Mouse (Mus musculus) Muller cell, postnatal 12 days (primary cell): Measurements from ENCODE around the gene Upb1.
"Not testable (repeated sequence)": the region's sequence is repeated elsewhere in the genome, so short reads cannot be mapped to it uniquely, and the experiment has no call there.

ENCODE experiments used
- DNase-seq: peaks from one replicate; pipeline ENCODE4 v3.0.0-alpha.2; 2015; ENCODE audit errors: inconsistent ontology term

Upb1 gene

DNA sequence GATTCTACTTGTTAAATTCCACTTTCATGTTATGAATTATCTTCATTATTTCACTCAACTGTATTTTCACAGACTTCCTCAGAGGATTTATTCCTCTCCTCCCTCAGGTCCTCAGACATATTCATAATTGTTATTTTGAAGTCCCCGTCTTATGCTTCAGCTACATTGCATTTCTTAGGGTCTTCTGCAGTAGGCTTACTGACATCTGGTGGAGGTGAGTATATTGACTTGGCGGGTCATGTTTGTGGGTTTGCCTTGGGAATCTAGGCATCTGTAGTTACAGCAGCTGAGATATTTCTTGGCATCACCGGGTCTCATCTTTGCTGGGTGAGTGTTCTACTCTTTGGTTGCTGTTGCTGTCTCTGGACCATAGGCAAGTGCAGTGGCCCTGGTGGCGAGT is at the start of gene Upb1:
Gene Upb1 (plus strand): TSS at position 158 of the 400 bp plus-strand sequence.
- DNase-seq: no peak

DNA sequence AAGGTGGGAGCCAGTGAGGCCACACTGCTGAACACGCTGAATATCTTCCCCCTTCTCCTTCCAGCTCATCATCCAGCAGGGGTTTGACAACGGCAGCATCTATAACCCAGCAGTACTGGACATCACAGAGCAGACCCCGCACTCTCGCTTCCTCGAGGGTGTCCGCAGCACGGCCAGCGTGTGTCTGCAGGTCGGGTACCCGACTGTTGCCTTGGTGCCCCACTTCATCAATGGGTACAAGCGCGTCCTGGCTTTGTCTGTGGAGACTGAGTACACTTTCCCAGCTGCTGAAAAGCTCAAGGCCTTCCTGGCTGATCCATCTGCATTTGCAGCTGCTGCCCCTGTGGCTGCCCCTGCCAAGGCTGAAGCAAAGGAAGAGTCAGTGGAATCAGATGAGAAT is 48.4 kb upstream of the Upb1 start:
- no peak for DNase-seq

DNA sequence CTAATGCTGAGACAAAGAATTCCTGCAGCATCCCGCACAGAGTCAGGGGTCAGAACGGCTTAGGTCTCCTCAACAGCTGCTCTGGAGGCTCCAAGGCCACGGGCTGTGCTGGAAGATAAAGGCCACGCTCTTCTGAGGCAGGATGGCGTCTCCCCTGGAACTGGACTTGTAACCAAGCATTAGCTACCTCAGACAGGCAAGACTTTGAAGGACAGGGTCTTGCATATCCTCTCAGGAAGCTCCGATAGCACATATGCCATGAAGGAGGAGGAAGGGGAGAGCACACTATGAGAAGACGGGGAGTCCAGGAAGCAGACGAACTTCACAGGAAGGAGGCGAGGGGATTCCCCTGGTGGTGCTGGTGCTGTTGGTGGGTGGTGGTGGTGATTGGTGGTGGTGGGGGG is 47.1 kb upstream of the Upb1 start:
- not testable (repeated sequence) for DNase-seq

DNA sequence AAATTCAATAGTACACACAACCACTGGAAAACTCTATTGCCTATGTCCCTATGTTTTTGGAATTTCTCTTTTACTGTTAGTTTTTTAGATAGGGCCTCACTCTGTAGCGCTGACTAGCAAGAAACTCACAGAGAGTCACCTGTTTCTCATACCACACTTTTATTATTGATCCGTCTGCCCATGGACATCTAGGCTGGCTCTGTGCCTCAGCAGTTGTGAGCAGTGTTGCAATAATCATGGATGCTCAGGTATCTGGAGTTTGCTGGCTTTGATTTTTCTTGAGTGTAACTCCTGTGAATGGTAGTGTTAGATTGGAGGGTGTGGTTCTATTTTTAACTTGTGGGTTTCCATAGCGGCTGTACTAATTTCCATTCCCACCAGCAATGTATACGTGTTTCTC is 45.6 kb upstream of the Upb1 start:
- DNase-seq: no peak

DNA sequence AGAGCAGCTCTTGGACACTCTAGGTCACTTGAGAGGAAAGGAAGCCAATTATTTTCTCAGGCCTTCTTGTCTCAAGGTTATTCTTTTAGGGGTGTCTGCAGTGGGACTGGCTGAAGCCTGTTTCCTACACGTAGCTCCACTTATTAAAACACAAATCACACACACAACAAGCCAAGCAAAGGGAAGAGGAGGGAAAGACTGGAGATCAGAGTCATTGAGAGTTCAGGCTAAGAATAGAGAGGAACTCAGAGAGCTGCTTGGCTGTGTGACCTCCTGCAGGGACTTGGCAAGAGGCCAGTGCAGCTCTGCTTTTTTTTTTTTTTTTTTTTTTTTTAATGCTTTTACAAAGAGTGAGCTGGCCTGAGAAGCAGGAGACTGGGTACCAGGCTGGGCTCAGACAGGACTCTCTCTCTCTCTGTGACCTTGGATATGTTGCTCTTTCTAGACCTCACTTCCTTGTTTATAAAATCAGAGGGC is 36.7 kb upstream of the Upb1 start:
- DNase-seq: peak; percentile 36

DNA sequence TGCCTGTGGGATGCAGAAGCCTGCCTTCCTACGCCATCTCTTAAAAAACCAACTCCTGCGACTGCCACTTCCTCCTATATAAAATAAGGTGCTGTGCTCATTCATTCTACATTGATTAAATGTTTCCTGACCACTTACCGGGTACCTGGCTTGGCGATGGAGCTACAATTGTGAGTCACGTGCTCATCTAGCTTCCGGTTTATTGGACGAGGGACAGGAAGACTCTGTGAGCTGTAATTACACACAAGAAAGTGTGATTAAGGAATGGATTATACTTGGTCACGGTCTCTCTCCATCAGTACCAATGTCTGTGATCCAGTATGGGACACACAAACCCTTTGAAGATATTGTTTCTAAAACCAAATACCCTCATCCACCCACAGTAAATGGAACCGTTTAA is 36.1 kb upstream of the Upb1 start:
- DNase-seq: no peak

DNA sequence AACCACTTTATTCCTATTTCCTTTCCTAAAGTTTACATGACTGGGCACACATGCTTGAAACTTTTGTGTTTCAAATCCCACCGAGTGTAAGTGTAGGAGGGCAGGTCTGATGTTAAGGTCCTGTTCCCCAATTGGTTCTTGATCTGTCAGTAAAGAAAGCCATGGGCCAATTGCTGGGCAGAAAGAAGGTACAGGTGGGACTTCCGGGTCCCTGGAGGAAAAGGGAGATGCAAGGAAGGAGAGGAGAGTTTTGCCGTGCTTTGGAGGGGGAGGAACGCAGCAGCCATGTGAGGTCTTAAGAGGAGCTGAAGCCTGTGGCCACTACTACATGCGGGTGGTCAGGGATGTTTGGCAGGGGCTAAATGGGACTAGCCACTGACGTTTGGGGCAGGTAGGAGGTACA is 35.7 kb upstream of the Upb1 start:
- peak; percentile 11 for DNase-seq

DNA sequence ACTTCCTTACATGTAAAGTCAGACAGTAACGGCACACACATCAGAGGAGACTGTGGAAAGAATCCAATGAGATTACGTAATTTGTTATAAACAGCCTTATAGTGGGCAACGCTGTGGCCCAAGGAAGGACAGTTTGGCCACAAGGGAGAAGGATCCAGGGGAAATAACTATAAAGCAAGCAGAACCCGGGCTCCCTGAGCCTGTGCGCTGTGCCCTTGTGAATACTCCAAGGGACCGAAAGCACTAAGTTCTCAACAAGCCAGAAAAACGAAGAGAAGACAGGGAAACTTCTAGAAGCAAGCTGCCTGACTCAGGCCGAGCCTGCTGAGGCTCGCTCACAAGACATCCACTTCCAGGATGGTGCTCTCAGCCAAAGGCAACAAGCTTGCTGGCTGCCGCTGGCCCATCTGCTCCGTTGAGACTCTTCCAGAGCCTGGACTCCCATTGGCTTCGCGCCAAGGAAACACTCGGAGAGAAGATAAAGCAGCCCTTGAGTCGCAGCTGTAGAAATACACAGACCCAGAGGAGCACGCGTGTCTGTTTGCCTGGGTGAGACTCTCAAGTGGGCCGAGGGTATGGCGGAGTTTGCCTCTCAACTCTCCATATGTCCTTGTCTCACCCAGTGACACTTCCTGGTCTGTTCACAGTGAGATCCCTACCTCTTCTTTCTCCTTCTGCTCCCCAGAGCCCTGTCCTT is 27.1 kb upstream of the Upb1 start:
- DNase-seq: not testable (repeated sequence)

DNA sequence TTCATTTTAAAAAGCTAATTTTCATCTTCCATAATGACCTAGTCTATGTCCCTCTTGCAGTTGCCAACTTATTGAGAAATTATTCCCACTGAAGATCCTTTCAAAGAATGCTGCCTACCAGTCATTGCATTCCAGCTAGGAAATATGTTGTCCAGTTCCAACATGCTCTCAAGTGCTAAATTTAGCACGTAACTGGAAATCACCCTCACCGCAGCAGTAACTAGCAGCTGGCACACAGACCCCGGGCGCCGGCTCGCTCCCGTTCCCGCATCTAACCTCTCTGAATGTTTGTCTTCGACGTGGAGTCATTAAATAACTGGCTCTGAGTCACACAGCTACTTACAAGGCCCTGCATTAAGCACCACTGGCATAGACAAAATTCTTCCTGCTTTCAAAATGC is 22.2 kb upstream of the Upb1 start:
- DNase-seq: peak; percentile 76

DNA sequence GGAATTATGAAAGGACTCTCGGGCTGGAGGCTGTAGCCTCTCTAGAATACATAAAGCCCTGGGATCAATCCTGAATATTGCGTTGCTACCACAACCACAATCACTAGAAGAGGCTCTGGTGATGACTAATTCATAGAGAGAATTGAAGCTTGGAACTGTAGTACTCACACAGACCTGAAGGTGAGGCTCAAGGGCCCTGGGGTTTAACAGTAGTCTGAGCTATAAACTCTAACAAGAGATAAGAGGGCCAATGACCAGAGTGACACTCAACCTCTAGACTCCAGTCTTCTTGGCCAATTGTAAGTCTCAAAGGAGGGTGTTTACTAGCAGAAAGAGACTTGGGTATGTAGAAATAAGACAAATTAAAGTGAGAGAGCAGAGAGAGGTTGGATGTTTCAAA is 10.8 kb upstream of the Upb1 start:
- DNase-seq: no peak

DNA sequence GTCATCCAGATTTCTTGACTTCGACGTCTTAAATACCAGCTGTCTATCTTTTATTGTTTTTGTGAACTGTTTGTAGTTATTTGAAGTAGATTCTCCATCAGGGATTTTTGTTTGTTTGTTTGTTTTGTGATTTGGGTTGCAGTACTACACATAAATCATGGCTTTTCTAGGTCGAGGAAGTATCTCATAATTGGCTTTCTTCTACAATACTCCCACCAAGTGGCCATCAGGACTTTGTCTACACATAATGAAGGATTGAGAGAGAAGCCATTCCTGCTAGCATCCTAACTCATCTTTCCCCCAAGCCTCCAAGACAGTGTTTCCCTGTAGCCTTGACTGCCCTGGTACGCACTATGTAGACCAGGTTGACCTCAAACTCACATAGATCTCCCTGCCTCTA is 10.1 kb upstream of the Upb1 start:
- DNase-seq: no peak

DNA sequence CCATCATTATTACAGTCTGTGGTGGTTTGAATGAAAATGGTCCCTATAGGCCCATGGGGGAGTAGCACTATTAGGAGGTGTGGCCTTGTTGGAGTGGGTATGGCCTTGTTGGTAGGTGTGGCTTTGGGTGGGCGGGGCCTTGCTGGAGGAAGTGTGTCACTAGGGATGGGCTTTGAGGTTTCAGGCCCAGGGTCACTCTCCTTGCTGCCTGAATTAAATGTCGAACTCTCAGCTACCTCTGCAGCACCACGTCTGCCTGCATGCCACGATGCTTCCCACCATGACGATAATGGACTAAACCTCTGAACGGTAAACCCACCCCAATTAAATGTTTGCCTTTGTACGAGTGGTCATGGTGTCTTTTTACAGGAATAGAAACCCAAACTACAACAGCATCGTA is 6.1 kb upstream of the Upb1 start:
- no peak for DNase-seq

DNA sequence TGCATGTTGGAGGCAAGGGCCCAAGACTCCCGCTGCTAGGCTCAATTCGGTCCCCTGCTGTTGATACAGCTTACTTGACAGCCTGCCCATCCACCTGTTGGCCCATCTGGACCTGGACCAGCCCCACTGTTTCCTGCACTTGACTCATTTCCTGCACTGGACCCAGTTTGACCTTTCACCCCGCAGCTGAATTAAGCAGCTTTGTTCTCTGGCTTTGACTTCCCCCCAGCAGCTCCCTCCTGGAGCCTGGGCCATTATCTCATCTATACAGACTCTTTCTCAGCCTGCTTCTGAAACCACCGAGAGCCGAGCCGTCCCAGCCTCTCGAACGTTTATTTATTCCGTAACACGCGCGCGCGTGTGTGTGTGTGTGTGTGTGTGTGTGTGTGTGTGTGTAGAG is 3.9 kb upstream of the Upb1 start:
- peak; percentile 3 for DNase-seq

DNA sequence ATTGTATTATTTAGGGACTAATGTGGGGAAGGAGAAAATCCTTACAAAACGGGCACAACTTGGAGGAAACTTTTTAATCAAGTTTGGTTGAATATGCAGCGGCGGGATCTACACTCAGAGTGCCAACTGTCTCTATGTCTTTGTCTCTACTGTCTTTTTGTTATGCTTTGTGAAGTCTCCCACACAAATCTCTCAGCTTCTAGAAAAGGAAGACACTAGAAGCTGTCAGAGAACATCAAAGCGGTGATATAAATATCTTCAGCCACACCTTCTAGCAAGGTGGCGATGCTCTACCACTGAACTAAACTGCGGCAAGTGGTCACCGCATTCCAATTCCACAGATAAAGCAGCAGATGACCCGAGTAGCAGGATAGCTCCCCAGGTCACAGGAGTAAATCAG is 5.0 kb downstream of the Upb1 start:
- DNase-seq: no peak

DNA sequence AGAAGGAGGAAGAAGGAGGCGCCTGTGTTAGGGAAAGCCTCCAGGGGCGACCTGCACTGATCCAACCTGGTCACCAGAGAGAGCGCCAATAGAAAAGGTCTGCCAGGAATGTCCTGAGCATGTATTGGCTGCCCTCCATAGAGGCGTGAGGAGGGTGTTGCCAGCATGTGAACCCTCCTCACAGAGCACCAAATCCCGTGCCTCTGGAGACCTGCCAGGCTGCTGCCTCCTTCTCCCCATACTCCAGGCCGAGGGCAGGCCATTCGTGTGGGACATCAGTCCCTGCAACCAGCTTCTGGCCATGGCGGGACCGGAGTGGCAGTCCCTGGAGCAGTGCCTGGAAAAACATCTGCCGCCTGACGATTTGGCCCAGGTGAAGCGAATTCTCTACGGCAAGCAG is 5.8 kb downstream of the Upb1 start:
- DNase-seq: no peak

DNA sequence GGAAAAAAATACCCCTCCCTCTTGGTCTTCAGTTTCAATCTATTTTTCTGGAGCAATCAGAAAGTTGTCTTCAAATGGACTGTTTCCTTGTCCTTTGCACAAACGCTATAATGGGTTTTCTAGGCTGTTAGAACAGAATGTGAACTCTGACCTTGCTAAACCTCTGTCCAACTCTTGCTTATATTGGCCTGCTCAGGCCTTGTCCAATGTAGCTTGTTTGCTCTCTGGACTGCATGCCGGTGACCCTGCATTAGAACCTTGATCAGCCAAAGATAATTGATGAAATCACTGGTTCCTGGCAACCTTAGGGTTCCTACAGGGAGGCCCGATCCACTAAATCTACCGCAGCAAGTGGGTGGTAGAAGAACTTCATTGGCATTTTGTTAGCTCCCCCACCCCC is 6.8 kb downstream of the Upb1 start:
- DNase-seq: no peak

DNA sequence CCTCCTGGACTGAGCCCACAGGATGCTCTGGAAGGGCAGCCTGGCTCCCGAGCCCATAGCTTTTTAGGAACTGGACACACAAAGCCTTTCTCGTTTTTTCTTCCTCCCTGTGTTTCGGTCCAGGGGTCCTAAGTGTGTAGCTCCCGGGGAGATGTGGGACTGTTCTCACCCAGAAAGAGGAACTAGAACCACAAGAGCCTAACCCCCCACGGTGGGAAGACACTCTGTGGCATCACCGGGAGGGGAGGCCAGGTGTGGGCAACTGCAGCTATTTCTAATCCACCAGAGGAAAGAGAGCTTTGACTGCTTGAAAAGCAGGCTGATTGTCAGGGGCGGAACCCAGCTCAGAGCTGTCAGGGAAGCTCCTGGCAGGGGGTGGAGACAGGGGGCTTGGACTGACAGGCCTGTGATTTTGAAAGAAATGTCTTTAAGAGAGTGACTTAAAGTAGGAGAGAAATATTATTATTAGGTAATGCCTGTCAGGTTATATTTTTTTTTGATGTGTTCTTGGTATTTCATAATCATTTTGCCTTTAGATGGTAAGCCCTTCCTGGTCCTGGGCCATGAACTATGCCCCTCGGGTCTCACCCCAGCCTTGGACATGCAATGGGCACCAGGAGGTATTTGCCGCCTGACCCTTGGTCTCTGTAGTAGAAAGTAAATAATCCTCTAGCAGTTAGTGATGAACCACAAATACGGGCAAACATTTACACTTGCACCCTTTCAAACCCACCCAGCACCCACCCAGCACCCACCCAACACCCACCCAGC is 10.6 kb downstream of the Upb1 start:
- not testable (repeated sequence) for DNase-seq

DNA sequence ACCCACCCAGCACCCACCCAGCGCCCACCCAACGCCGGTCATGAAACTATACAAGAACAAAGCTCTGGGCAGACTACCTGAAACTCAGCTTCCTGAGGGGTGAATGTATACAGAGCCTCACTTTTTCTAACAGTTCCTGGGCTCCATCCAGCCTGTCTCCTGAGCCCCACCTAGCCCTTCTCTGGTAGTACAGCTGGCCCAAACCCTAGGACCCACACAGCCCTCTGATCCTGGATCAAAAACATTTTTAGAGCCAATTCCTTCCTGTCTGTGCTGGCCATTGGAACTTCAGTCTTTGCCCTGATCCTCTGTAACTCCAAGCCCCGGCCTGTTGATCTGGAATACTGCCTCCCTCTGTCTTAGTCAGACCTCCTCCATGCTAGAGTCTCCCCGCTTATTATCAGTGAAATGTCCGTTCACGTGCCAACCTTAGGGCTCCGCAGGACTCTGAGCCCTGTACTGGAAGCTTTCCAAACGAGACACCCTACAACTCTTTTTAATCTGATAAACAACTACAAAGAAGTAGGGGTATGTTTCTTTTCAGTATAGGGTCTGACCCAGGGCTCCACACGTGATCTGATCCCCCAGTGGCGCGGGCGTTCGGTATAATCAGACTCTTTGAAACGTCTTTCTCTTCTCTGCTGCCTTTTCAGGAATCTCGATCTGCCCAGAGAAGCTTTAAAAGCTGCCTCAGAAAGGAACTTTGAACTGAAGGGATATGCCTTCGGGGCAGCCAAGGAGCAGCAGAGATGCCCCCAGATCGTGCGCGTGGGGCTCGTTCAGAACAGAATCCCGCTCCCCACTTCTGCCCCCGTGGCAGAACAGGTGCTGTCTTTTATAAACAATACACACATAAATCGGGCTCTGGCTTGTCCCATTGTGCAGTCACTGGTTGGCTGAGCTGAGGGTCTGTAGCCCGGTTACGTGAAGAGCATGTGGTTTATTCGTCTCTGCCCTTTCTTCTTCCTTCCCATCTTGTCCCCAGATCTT is 11.5 kb downstream of the Upb1 start:
- DNase-seq: no peak

DNA sequence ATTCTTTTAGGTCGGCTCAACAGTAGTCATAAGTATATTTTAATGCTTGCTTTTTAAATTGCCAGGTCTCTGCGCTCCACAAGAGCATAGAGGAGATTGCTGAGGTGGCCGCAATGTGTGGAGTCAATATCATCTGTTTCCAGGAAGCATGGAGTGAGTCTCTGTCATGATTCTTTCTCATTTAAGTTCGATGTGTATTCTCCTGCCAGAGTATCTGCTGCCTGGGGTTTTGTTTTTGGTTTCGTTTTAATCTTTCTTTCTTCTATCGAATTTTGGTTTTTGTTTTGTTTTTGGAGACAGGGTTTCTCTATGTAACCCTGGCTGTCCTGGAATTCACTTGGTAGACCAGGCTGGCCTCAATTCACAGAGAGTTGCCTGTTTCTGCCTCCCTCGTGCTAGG is 14.0 kb downstream of the Upb1 start:
- DNase-seq: no peak

DNA sequence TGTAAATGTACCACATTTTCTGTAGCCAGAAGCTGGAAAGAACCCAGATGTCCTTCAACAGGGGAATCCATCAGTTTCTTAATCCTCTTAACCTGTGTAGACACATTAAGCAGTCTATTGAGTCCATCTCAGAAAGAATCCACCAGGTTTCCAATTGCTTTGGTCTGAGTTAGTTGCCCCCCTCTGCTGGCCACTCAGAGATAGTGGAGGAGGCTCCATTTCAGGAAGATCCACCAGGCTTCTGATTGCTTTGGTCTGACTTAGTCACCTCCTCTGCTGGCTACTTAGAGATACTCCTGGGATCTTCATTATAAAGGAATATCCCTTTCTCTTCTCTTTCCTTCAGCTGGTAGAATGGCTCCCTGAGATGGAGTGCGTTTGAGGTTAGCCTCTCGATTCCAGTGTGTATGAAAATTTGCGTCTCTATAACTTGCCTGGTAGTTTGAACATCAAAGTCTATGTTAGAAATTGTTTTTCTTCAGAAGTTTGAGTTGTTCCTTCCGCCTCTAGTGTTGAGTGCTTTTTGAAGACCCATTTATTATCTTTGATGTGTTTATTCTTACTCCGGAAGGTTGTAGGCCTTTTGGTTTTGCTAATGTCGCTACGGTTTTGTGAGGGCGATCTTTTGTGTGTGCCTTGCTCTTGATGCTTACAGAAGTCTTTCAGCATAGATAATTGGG is 16.6 kb downstream of the Upb1 start:
- DNase-seq: no peak

DNA sequence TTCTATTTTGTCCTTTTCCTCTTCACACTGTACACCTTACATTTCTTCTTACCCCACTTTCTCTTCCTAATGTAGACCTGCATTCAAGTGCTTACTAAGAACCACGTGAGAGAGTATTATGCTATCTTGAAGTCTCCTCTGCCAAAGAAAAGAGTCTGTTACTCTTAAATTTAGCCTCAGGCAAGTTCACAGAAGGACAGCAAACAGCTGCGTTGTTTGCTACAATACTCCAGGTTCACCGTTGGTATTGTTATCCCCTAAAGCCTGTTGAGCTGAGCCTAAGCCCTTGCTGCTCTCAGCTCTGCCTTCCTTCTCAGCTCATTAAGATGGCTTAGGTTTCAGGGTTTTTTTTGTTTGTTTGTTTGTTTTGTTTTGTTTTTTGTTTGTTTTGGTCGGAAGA is 17.8 kb downstream of the Upb1 start:
- DNase-seq: no peak

DNA sequence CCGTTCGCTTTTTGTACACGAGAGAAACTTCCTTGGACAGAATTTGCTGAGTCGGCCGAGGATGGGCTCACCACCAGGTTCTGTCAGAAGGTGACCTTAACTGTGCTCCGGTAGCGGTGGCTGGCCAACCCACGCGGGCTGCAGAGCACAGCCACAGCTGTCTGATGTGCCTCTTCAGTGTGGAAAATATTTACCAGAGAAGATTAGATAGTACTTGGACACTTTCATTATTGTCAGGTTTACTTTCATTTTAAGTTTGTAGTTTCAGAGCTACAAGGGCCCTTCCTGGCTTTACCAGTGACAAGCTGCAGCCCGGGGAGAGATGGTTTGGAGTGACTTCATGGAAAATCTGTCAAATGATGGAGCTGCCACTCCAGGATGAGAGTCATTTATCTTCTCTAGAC is 23.6 kb downstream of the Upb1 start:
- no peak for DNase-seq
